Comparison of ENCODE assay signal across 8 mouse cellular contexts in genomic region chr11:51967443-51968401, GRCm38 (mm10). TPM values are rescaled to one million over a fixed set of nuclear protein-coding genes. Genes with fewer than 3 reads are reported as not detected.
DNase-seq lines count a peak whose midpoint lies in the region; ATAC-seq lines count a peak whose summit lies in the region.

TSS of gene Cdkn2aipnl (plus strand) at chr11:51967661.

- peak within 1 kb of the TSS; percentile 80 for H3K9ac ChIP-seq in hindbrain, embryonic 15.5 days

- 4% methylated on average over 63 of the region's 63 CpGs for WGBS in hindbrain, embryonic 15.5 days

- peaks cover 15% of the 10 kb centered on the region for H3K4me1 ChIP-seq in hindbrain, embryonic 15.5 days (replicated peaks)

- peak within 1 kb of the TSS; percentile 90 for H3K4me2 ChIP-seq in hindbrain, embryonic 15.5 days

- no peaks in the 10 kb centered on the region for H3K27me3 ChIP-seq in hindbrain, embryonic 15.5 days

- peak within 1 kb of the TSS; percentile 67 for H3K4me3 ChIP-seq in hindbrain, embryonic 15.5 days

- H3K9me3 ChIP-seq in hindbrain, embryonic 15.5 days = no peaks in the 10 kb centered on the region

- H3K27ac ChIP-seq in hindbrain, embryonic 15.5 days (replicated peaks) = peak within 1 kb of the TSS; percentile 76

- H3K36me3 ChIP-seq in hindbrain, embryonic 15.5 days = peaks cover 29% of the 10 kb centered on the region

- DNase-seq in R1 (ENCODE audit: low read depth, low spot score) = peak; percentile 95
- DNase-seq in cerebellum, postnatal 25 days = peak; percentile 99
- DNase-seq in frontal cortex, postnatal 36 days (ENCODE audit: low spot score in 2 of 2) = peak; percentile 97 to 98
- DNase-seq in left cerebral cortex, adult 11 months (ENCODE audit: low spot score) = peak; percentile 88
- peak; percentile 96 to 98 for DNase-seq in lung, postnatal 4 days
- peak; percentile 96 for DNase-seq in retina, postnatal 7 days (ENCODE audit: low read depth, low spot score)
- DNase-seq in urinary bladder, adult 2 months (ENCODE audit: low spot score) = peak; percentile 98

- ATAC-seq in hindbrain, embryonic 15.5 days (ENCODE audit: low FRiP score, low read depth) = peak; percentile 96

RNA-seq across cellular contexts. Expression of gene Cdkn2aipnl, which starts in this region (rescaled TPM):
- polyA plus RNA-seq in hindbrain, embryonic 15.5 days (2015; fragmentation: Nextera tagmentation; extraction: Ambion mirVana) = 110 and 122 TPM in 2 replicates
- 21.2 and 23.8 TPM in 2 replicates for polyA plus RNA-seq in urinary bladder, adult 2 months (2012; rRNA removed)

Comparison
In these comparisons a context has a peak if more than half of its experiments do, and no peak if none do; other contexts are left out.
1. Peak in every context shown above with its lines: DNase-seq, ATAC-seq, H3K4me3 ChIP-seq and H3K27ac ChIP-seq.